Mouse (Mus musculus) retina, postnatal 1 day (tissue): ENCODE results near the gene Dhodh.

Source experiments
- DNase-seq: peaks from one replicate; pipeline ENCODE4 v3.0.0-alpha.2; 2012

Gene Dhodh

GRCm38 (mm10) chr8:109608271-109609152 lies at the start of gene Dhodh:
TSS of gene Dhodh (minus strand) at chr8:109608673.
- peak; percentile 98 for DNase-seq

DNA sequence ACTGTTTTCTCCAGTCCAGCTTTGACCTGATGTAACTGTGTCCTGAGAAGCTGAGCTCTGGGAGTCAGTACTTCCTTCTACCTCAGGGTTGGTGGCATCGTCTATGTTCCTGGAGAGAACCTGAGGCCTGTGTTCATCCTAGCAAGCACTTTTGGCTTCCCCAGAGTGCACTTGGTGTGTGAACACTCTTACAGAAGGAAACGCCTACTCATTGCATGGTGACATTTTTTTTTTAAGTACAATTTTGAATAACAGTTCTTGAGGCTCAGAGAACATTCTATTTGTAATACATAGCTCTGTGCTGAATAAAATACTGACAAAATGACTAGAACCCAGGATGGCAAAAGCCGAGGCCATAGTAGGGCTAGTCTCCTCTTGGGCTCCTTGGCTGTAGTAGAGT lies 48.4 kb upstream of the Dhodh start:
- DNase-seq = no peak

DNA sequence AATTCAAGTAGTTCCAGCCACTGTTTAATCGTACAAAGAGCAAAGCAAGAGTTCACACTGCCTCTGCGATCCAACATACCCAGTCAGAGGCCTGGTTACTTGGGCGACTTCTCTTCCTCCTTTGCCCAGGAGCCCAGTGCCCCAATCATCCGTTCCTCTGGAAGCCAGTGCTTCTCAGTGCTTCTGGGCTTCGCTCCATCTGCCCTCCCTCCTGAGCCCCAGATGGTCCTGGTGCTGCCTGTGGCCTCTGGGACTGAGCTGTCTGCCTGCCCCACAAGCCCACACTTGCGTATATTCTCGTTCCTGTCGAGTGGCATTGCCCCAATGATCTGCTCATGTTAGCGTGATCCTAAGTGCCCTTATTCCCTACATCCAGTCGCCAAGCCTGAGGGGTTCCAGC lies 42.3 kb upstream of the Dhodh start:
- peak; percentile 32 for DNase-seq

DNA sequence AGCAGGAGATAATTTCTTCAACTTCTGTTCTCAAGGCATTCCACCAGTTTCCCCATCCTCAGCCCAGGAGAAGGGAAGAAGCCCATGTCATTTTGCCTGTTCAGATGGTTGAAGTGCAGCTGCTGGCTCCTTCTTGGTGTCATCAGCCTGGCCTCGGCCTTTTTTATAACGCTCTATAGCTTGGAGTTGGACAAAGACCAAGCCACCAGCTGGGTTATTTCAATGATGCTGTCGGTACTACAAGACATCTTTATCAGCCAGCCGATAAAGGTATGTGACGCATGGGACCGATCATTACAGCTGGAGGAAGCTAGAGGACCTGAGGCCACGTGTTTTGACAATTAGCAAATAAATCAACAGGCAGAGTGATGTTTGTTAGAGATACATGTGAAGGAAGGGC lies 40.0 kb upstream of the Dhodh start:
- DNase-seq = no peak

GRCm38 (mm10) chr8:109647331-109647730 lies 38.9 kb upstream of the Dhodh start:
- no peak for DNase-seq

GRCm38 (mm10) chr8:109641236-109641635 lies 32.8 kb upstream of the Dhodh start:
- no peak for DNase-seq

GRCm38 (mm10) chr8:109640410-109640809 lies 31.9 kb upstream of the Dhodh start:
- no peak for DNase-seq

DNA sequence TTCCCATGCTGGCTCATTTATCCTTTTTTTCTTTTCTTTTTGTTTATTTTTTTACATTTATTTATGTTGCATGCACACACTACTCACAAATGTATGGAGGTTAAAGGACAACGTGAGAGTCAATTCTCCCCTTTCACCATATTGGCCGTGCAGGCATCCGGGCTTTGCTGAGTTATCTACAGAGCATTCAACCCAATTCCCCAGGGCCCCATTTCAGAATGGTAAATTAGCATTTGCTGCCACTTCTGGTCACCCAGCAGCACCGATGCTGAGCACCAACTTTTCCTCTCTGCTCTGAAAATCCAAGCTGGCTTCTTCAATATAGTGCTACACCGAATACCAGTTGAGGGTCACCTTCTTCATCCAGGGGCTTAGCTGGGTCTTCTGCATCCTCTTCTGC lies 30.4 kb upstream of the Dhodh start:
- no peak for DNase-seq

- no peak for DNase-seq
These were observed 26.7 kb upstream of the Dhodh start for GRCm38 (mm10) chr8:109635146-109635545.

GRCm38 (mm10) chr8:109632498-109632897 lies 24.0 kb upstream of the Dhodh start:
- no peak for DNase-seq

DNA sequence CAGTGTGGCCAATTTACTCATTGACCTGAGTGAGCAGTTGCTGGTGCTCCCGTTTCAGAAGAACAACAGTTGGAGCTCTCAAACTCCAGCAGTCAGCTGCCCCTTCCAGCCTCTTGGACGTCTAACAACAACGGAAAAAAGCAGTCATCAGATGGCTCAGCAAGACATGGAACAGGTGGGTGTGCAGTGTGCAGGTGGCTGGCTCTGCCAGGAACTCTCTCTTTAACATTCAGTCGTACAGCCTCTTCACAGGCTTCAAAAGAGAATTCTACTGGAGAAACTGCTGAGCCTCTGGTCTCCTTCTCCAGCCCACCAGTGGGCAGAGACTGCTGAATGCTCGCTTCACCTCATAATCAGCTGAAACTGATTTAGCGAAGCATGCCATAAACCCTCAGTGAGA lies 20.2 kb upstream of the Dhodh start:
- DNase-seq = no peak

DNA sequence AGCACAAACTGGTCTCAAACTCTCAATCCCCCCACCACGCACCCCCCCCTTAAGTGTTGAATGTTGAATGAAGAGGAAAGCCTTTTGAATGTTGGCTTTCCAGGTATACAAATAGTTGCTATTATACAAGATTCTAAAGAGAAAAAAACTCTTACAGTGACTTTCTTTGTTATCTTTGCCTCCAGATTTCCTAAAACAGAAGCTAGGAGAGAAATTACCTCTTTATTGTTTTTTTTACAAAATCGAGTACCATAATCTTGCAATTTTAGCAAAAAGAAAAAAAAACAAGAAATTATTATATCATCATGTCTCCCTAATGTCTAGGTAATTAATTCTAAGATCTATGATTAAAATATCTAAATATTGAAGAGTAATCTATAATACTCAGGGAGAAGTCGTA lies 7.1 kb upstream of the Dhodh start:
- DNase-seq = no peak

GRCm38 (mm10) chr8:109614243-109615210 lies 6.1 kb upstream of the Dhodh start, which contains the start of gene Pkd1l3:
TSS of gene Pkd1l3 (plus strand) at chr8:109614517.
- no peak for DNase-seq

DNA sequence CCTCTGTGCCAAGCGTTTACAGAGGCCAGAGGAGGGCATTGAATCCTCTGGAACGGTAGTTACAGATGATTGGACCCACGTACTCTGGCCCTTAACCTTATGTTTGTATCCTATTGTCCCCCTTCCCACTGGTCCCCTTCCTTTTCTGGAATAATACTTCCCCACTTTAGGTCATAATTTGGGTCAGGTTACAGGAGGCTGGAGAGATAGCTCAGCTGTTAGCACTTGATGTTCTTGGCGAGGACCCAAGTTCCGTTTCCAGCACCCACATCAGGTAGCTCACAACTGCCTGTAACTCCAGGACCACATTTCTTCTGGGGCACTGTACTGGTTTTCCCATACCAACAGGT lies 655 bp upstream of the Dhodh start:
- no peak for DNase-seq

DNA sequence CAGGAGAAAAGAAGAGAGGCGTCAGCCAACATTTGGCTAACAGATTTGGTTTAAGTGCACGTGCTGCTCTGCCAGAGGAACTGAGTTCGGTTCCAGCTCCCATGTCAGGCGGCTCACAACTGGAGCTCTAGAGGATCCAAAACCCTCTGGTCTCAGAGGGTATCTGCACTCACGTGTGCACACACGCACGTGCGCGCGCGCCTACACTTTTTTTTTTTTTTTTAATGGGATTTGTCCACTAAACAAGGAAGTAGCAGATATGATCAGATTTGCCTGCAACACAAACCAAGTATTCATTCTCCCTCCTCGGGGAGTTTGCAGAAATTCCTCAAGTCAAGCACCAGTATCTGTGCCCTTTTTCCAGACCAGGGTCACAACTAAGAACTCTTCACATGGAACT lies 823 bp downstream of the Dhodh start:
- peak; percentile 15 for DNase-seq

GRCm38 (mm10) chr8:109606725-109607124 lies 1.7 kb downstream of the Dhodh start:
- no peak for DNase-seq

DNA sequence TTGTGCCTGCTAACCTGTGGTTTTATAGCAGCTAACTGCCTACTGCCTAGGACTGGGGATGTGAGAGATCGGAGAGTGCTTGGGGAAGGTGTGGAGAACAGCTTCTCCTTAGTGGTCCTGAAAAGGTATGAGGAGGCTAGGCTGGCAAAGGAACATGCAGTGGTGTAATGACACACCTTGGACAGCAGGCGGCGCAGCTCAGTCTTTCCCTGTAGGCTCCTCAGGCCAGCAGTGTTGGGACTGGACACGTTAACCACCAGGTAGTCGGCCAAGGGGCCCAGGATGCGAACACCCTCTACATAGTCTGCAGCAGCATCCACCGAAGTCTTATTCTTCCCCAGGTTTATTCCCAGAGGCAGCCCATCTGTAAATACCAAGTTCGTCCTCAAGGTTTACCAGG lies 12.6 kb downstream of the Dhodh start:
- peak; percentile 62 for DNase-seq

DNA sequence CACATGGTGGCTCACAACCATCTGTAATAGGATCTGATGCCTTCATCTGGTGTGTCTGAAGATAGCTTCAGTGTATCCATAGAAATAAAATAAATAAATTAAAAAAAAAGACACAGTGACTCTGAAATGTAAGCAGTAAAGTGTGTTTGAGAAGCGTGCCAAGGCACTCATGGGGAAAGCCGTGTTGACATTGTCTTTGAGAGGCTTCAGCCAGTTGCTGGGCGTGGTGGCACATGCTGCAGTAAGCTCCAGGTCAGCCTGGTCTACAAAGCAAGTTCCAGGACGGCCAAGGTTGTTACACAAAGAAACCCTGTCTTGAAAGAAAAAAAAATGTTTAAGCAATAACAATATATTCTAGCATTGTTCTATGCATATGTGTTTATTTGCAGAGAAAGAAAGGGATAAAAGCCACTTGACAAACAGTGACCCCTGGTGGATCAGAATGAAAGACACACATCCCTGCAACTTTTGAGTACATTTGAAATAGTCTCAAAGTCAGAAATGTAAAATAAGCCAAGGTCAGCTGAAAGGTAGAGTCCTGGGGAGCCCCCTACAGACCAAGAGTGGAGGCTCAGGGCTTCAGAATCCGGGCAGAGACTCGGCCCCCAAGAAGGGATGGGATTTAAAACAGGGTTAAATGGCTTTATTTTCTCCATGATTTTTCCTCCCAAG lies 15.2 kb downstream of the Dhodh start:
- DNase-seq = peak; percentile 47

DNA sequence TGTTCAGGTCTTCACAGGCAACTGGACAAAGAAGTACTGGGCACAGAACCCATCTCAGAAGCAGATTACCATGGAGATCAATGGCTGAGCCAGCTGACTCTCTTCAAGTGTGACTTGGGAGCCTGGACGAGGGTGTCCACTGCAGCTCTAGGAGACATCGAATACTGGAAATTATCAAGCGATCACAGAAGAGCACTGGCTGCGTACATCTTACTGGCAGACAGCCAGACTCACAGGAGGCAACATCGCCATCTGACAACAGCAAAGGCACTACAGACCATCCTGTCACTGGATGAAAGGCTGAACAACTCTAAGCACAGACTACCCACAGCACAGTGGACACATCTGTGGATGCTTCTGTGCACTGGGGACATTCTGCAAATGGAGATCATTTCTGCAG lies 16.3 kb downstream of the Dhodh start:
- DNase-seq = no peak

GRCm38 (mm10) chr8:109591367-109591766 lies 17.1 kb downstream of the Dhodh start:
- DNase-seq = no peak

DNA sequence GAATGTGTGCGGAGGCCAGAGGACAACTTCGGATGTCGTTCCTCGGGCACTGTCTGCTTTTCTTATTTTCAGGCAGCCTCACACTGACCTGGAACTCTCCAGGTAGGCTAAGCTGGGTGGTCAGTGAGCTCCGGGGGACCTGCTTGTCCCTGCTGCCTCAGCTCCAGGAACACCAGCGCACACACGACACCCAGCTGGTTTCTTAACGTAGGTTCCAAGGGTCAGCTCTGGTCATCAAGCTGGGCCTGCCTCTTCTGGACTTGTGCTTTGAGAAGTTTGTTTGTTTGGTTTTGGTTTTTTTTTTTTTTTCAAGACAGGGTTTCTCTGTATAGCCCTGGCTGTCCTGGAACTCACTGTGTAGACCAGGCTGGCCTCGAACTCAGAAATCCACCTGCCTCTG lies 17.6 kb downstream of the Dhodh start:
- DNase-seq = no peak

DNA sequence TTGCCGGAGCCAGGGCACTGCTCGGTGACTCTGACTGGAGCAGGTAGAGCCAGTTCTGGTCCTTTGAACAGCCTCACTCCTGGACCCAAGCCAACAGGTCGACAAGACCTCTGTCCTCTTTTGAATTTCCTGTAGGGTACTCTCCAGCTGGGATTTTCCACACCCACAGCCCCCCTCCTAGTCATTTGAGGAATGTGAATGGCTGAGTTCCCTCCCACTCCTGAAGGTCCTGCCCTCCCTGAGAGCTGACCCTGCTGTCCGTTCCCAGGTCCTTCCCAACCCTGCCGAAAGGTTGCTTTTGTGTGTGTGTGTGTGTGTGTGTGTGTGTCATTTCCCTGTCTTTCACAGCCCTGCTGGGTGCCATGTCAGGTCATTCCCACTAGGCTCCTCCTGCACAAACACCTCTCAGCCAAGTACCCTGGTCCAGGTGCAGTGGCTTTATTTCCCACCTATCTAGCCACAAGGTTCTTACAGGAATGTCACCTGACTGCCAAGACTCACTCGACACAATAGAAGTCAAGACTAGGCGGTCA lies 21.4 kb downstream of the Dhodh start:
- no peak for DNase-seq

DNA sequence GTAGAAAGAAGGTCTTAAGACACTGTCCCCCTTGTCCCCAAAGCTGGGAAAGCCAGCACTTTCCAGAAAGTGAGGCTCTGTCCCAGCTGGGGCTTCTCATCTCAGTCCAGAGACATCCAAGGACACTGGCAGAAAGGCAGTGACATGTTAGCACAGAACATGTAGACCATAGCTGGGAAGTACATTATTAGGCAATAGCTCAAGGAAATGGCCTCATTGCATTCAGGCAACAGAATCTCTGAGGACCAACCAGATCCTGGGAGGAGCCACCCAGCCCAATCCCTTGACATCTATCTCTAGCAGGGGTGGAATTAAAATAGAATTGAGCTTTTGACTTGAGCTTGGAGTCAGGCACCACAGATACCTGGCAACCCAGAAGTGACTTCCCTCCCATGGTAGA lies 22.8 kb downstream of the Dhodh start:
- no peak for DNase-seq
